Mouse (Mus musculus) 3T3-L1 (cell line): ENCODE data around the gene Gpr62.

Experiments
- DNase-seq: peaks from one replicate; pipeline ENCODE4 v3.0.0-alpha.2; 2015; ENCODE audit warnings: low read depth, low spot score

The Gpr62 gene

GRCm38 (mm10) chr9:106421865-106422160 is 43.9 kb downstream of the Gpr62 start:
- peak; percentile 90 for DNase-seq

DNA sequence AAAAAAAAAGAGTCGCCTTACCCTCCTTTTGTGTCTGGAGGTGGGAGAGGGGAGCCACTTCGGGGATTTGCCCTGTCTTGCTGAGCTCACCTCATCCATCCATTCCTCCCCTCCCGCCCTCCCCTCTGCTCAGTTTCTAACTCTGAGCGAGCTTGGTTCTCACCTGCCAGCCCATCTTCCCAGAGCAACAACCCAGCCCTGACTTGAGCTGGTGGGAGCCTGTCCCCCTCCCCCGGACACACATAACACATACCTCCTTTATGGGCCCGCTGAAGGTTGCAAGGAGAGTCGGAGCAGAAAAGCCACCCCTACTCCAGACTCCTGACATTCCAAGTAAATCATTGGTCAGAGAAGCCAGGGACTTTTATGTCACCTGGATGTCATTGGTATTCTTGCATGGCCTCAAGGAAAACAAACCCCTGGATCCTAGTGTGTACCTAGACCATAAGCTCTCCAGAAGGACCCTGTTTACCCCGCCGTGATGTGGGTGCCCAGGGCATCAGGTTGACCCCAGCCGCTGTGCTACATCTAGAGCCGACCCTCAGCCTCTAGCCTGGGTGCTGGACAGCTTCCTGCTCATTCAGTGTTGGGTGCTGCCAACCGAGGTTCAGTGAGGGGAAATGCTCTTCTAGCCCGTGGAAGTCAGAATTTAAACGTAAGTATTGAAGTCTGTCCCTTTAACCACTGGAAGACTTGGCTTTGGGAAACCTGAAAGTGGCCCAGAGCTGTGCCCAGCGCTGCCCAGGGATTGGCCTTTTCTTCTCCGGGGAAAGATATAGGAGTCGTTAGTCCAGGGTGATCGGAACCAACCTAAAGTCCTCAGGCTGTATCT is 44.5 kb downstream of the Gpr62 start:
- no peak for DNase-seq

GRCm38 (mm10) chr9:106420608-106421007 is 45.1 kb downstream of the Gpr62 start:
- DNase-seq, result no peak

DNA sequence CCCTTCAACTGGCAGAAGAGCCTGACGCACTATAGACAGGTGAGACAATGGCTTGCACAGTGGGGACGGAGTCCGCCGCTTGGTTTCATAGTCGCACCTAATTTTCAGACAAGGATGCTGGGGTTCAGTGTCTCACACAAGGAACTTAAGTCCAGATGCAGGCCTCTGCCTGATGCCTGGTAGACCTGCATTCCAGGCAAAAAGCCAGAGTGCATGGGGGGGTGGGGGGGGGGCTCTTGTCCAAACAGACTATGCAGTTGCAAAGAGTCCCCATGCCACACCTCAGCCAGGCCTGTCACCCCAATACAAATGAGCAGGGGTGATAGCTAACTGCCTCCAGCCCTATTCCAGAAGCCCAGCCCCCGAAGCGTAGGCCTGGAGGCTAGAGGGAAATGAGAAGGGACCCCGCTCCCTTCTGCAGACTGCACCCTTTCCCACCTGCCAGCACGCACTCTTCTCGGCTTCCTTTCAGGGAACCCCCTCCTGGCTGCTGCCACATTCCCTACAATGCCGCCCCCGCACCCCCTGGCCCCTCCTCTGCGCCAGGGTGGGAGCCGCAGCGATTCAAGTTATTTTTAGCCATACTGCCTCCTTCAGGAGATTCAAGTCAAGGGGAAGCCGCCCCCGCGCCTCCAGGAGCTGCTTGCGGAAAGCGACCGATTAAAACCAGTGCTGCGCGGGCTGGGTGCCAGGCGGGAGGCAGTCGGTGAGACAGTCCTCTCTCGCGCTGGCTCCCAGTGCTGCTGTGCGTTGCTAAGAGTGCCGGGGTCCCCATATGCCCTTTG is 47.7 kb downstream of the Gpr62 start:
- peak; percentile 81 for DNase-seq

DNA sequence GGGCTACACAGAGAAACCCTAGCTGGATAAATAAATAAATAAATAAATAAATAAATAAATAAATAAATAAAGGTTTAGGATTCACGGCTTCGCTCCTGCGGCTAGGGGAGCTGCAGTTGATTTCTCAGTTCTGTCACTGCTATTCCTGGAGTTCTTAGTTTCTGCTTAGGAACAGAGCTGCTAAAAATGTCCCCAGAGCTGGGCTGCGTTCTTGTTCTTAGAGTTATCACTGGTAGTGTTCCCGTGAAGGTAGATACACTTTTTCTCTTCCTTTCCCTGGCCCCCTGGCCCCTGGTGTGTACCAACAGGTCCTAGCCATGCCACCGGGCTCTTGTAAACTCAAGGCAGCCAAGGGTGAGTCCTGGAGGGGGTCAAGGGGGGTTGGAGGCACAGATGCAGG is 48.9 kb downstream of the Gpr62 start:
- DNase-seq, result no peak
